Mouse (Mus musculus) right cerebral cortex, postnatal 25 days (tissue): ENCODE data around the gene Pfn1.

Source experiments
- DNase-seq: peaks from one replicate; pipeline ENCODE4 v3.0.0; 2022

Gene Pfn1

GRCm38 (mm10) chr11:70630129-70630528 is 24.3 kb downstream of the Pfn1 start:
- no peak for DNase-seq

GRCm38 (mm10) chr11:70629557-70629956 is 24.9 kb downstream of the Pfn1 start:
- no peak for DNase-seq

GRCm38 (mm10) chr11:70628431-70628830 is 26.0 kb downstream of the Pfn1 start:
- DNase-seq: no peak

GRCm38 (mm10) chr11:70626877-70627276 is 27.6 kb downstream of the Pfn1 start:
- no peak for DNase-seq

- DNase-seq: no peak
These were observed 29.0 kb downstream of the Pfn1 start for GRCm38 (mm10) chr11:70625473-70625872.

- DNase-seq: no peak
These were observed 31.2 kb downstream of the Pfn1 start for GRCm38 (mm10) chr11:70623053-70623742.

GRCm38 (mm10) chr11:70621972-70622814 is 32.3 kb downstream of the Pfn1 start:
- no peak for DNase-seq

- DNase-seq: no peak
These were observed 35.3 kb downstream of the Pfn1 start, which contains the start of gene Chrne for GRCm38 (mm10) chr11:70619101-70619500. TSS of gene Chrne (minus strand) at chr11:70619216.

GRCm38 (mm10) chr11:70615516-70616093 is 38.8 kb downstream of the Pfn1 start, which contains the start of gene 4930544D05Rik:
TSS of gene 4930544D05Rik (plus strand) at chr11:70615848.
- no peak for DNase-seq

- DNase-seq: no peak
These were observed 39.4 kb downstream of the Pfn1 start for GRCm38 (mm10) chr11:70615074-70615473.

- no peak for DNase-seq
These were observed 41.9 kb downstream of the Pfn1 start for GRCm38 (mm10) chr11:70612505-70612904.

- DNase-seq: no peak
These were observed 43.7 kb downstream of the Pfn1 start for GRCm38 (mm10) chr11:70610752-70611151.

GRCm38 (mm10) chr11:70608381-70609066 is 45.9 kb downstream of the Pfn1 start:
- no peak for DNase-seq

- no peak for DNase-seq
These were observed 46.8 kb downstream of the Pfn1 start for GRCm38 (mm10) chr11:70607611-70608010.

GRCm38 (mm10) chr11:70606717-70607116 is 47.7 kb downstream of the Pfn1 start:
- DNase-seq: no peak

GRCm38 (mm10) chr11:70605024-70605566 is 49.3 kb downstream of the Pfn1 start:
- peak; percentile 49 for DNase-seq
